9 mouse cellular contexts compared by ENCODE assay signal in the genomic region with DNA sequence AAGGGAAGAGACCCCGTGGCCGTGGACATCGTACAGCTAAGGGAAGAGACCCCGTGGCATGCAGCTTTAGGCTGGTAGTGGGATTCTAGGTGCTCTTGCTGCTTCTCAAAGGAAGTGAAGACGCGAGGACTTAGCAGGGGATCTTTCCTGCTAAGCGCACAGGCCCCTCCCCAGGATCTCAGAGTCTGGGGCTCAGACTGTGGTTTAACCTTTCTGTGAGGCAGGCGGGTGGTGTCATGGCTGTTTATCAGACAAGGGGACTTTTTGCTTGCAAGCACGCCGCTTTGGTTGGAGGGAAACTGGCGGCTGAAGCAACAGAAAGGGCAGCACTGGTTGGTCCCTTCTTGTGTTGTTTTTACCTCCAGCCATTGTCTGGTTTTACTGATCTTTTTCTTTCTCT. TPM values are rescaled to one million over a fixed set of nuclear protein-coding genes. Genes with fewer than 3 reads are reported as not detected.
A peak's percentile ranks its signal among the peaks of the same experiment; 100 is the strongest.
DNase-seq lines count a peak whose midpoint lies in the region; ATAC-seq lines count a peak whose summit lies in the region.
"Had no signal": no experiment of that assay in that cellular context is flagged by ENCODE, and none has a peak within 500 bp of the region (broad histone marks: within the 10 kb centered on the region; RNA-seq: fewer than 3 reads in every experiment).

No protein-coding gene starts in this region.

- ATAC-seq in hematopoietic stem cell, adult 5-6 weeks (replicated peaks in 1 of 2; ENCODE audit: insufficient read depth in 1 of 2, low FRiP score in 2 of 2, low TSS enrichment in 1 of 2, low read depth in 1 of 2, poor library complexity in 2 of 2, severe bottlenecking in 2 of 2), result peak; percentile 8 to 22; a peak in 2 of 4 replicates
- 0 out of 2 replicates have a peak, but pooled peaks have one; percentile 21 for ATAC-seq in midbrain, embryonic 13.5 days

- H3K9ac ChIP-seq in midbrain, embryonic 13.5 days (replicated peaks), result peak overlapping the region; percentile 17; the same call in 1 of the 2 replicates

- H3K4me2 ChIP-seq in midbrain, embryonic 13.5 days (replicated peaks), result peak overlapping the region; percentile 21

- no peak overlapping the region for H3K4me3 ChIP-seq in midbrain, embryonic 13.5 days (replicated peaks)

- H3K4me1 ChIP-seq in midbrain, embryonic 13.5 days (replicated peaks), result peaks cover 10% of the 10 kb centered on the region; the same call in 1 of the 2 replicates

- peak; percentile 15 for DNase-seq in adrenal gland, postnatal 14 days
- DNase-seq in adrenal gland, postnatal 4 days (ENCODE audit: low spot score in 2 of 2), result no peak
- DNase-seq in CD4-positive, CD25-positive, alpha-beta regulatory T cell, adult 2 months (ENCODE audit: low read depth, low spot score), result peak; percentile 94
- DNase-seq in left cerebral cortex, adult 18-20 months (ENCODE audit: low spot score in 2 of 2), result no peak
- no peak for DNase-seq in cerebellum, postnatal 4 days (ENCODE audit: low spot score in 2 of 2)
- DNase-seq in left cerebral cortex, adult 9 months (ENCODE audit: low spot score in 2 of 2), result no peak
- DNase-seq: heart, postnatal 10 days had no signal

- H3K36me3 ChIP-seq in midbrain, embryonic 13.5 days, result peaks cover 78% of the 10 kb centered on the region

- H3K27me3 ChIP-seq in midbrain, embryonic 13.5 days, result no peaks in the 10 kb centered on the region; the same call in 1 of the 2 replicates

- 5% methylated on average over 11 of the region's 11 CpGs for WGBS in midbrain, embryonic 13.5 days

- H3K27ac ChIP-seq in midbrain, embryonic 13.5 days, result no peak overlapping the region

- no peaks in the 10 kb centered on the region for H3K9me3 ChIP-seq in midbrain, embryonic 13.5 days

RNA-seq across cellular contexts. Expression of a gene that starts 8.8 kb away (rescaled TPM):
- 0.74 and 2.0 TPM in 2 replicates for total RNA-seq in adrenal gland, postnatal 14 days (2021)
- 1 to 10 TPM; 3.8 to 4.1 TPM for total RNA-seq in adrenal gland, postnatal 4 days (2021)
- total RNA-seq in hematopoietic stem cell, adult 5-6 weeks (2017), result 0.06 and 0.50 TPM in 2 replicates
- polyA plus RNA-seq in midbrain, embryonic 13.5 days (2015; fragmentation: Nextera tagmentation; extraction: Ambion mirVana), result 16.5 and 17.0 TPM in 2 replicates
- 10 to 100 TPM; 12.8 to 17.6 TPM for total RNA-seq in left cerebral cortex, adult 18-20 months (2021)

RNA-seq across cellular contexts. Expression of a gene that starts 10.5 kb away (rescaled TPM):
- 748 and 849 TPM in 2 replicates for total RNA-seq in adrenal gland, postnatal 14 days (2021)
- 100 to 1,000 TPM; 935 to 938 TPM for total RNA-seq in adrenal gland, postnatal 4 days (2021)
- total RNA-seq in hematopoietic stem cell, adult 5-6 weeks (2017), result 1,013 and 1,172 TPM in 2 replicates
- polyA plus RNA-seq in midbrain, embryonic 13.5 days (2015; fragmentation: Nextera tagmentation; extraction: Ambion mirVana), result 461 and 477 TPM in 2 replicates
- total RNA-seq in left cerebral cortex, adult 18-20 months (2021), result 100 to 1,000 TPM; 232 to 257 TPM

RNA-seq across cellular contexts. Expression of a gene that starts 36.9 kb away (rescaled TPM):
- 22.1 and 30.0 TPM in 2 replicates for total RNA-seq in adrenal gland, postnatal 14 days (2021)
- total RNA-seq in adrenal gland, postnatal 4 days (2021), result 10 to 100 TPM; 18.7 to 22.7 TPM
- 7.7 and 8.0 TPM in 2 replicates for total RNA-seq in hematopoietic stem cell, adult 5-6 weeks (2017)
- 13.0 and 13.7 TPM in 2 replicates for polyA plus RNA-seq in midbrain, embryonic 13.5 days (2015; fragmentation: Nextera tagmentation; extraction: Ambion mirVana)
- 10 to 100 TPM; 12.2 to 12.4 TPM for total RNA-seq in left cerebral cortex, adult 18-20 months (2021)

RNA-seq across cellular contexts. Expression of a gene that starts 47.6 kb away (rescaled TPM):
- 4.4 and 9.1 TPM in 2 replicates for total RNA-seq in adrenal gland, postnatal 14 days (2021)
- 10 to 100 TPM in 1 of 2 experiments, 1 to 10 TPM in 1; 8.9 to 10.9 TPM for total RNA-seq in adrenal gland, postnatal 4 days (2021)
- total RNA-seq in hematopoietic stem cell, adult 5-6 weeks (2017), result 0.99 and 1.8 TPM in 2 replicates
- 0.13 and 0.19 TPM in 2 replicates for polyA plus RNA-seq in midbrain, embryonic 13.5 days (2015; fragmentation: Nextera tagmentation; extraction: Ambion mirVana)
- 1 to 10 TPM; 5.1 to 5.2 TPM for total RNA-seq in left cerebral cortex, adult 18-20 months (2021)

RNA-seq across cellular contexts. Expression of a gene that starts 59.1 kb away (rescaled TPM):
- 91.4 and 96.4 TPM in 2 replicates for total RNA-seq in adrenal gland, postnatal 14 days (2021)
- 100 to 1,000 TPM; 113 to 115 TPM for total RNA-seq in adrenal gland, postnatal 4 days (2021)
- 36.4 and 51.5 TPM in 2 replicates for total RNA-seq in hematopoietic stem cell, adult 5-6 weeks (2017)
- 106 and 107 TPM in 2 replicates for polyA plus RNA-seq in midbrain, embryonic 13.5 days (2015; fragmentation: Nextera tagmentation; extraction: Ambion mirVana)
- total RNA-seq in left cerebral cortex, adult 18-20 months (2021), result 100 to 1,000 TPM; 131 to 136 TPM

Comparison
In these comparisons a context has a peak if more than half of its experiments do, and no peak if none do; other contexts are left out.
1. DNase-seq: peak in adrenal gland, postnatal 14 days (single experiment) and CD4-positive, CD25-positive, alpha-beta regulatory T cell, adult 2 months (single experiment); none in adrenal gland, postnatal 4 days (0 of 2), left cerebral cortex, adult 18-20 months (0 of 2), cerebellum, postnatal 4 days (0 of 2) and left cerebral cortex, adult 9 months (0 of 2).